Mouse (Mus musculus): ENCODE data around the gene Gm49325. TPM values are rescaled to one million over a fixed set of nuclear protein-coding genes. Genes with fewer than 3 reads are reported as not detected.

Gene Gm49325
- 4.6 TPM in 1 of 2 replicates, not detected in the other for polyA plus RNA-seq (2015; fragmentation: Nextera tagmentation; extraction: Ambion mirVana)

GRCm38 (mm10) chr10:77605908-77606826 lies at the start of gene Gm49325, which contains the start of gene Sumo3:
TSS of gene Gm49325 (plus strand) at chr10:77606197.
TSS of gene Sumo3 (plus strand) at chr10:77606097.
- Histone ChIP-seq H3K9ac (ENCODE audit: low read length) (peak within 1 kb of the TSS; percentile 89), H3K36me3 (ENCODE audit: control insufficient read depth, insufficient read depth) (peaks cover 18% of the 10 kb centered on the region), H3K4me3 (ENCODE audit: low read length) (peak within 1 kb of the TSS; percentile 88), H3K9me3 (replicated peaks; ENCODE audit: control insufficient read depth, low read length) (peaks cover 3% of the 10 kb centered on the region; the same call in 1 of the 2 replicates), H3K4me2 (ENCODE audit: low read depth, low read length) (peak within 1 kb of the TSS; percentile 88), H3K4me1 (ENCODE audit: control insufficient read depth, insufficient read depth, low read length) (peaks cover 16% of the 10 kb centered on the region), H3K27me3 (ENCODE audit: control insufficient read depth, insufficient read depth, low read length) (no peaks in the 10 kb centered on the region), H3K27ac (ENCODE audit: low read length) (peak within 1 kb of the TSS; percentile 98)
- 1% methylated on average over 107 of the region's 119 CpGs for WGBS
- peak; percentile 90 for ATAC-seq (replicated peaks; ENCODE audit: extremely low read depth, insufficient read depth, low FRiP score)

DNA sequence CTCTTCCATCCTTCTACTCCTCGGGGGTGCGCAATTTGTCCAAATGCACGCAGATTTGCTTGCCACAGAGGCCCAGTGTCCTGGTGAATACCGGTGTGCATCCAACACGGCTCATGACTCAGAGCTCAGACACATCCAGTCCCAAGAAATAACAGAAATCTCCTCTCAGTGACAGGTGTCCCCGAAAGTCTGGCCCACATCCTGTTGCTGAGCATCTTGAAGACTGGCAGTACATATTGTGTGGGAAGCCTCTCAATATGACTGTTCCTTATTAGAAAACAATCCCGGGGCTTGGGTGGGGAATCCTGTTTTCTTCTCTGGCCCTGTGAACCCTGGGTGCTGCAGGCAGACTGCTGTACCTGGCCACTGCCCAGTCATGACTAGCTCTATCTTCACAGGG lies 49.4 kb upstream of the Gm49325 start:
- no peaks in the 10 kb centered on the region for H3K9me3 ChIP-seq (replicated peaks; ENCODE audit: control insufficient read depth, low read length)
- WGBS: 83% methylated on average over 7 of the region's 7 CpGs
- no peak overlapping the region for H3K4me3 ChIP-seq (ENCODE audit: low read length)
- no peak overlapping the region for H3K4me2 ChIP-seq (ENCODE audit: low read depth, low read length)
- H3K27me3 ChIP-seq (ENCODE audit: control insufficient read depth, insufficient read depth, low read length): no peaks in the 10 kb centered on the region
- no peak for ATAC-seq (replicated peaks; ENCODE audit: extremely low read depth, insufficient read depth, low FRiP score)
- no peaks in the 10 kb centered on the region for H3K4me1 ChIP-seq (ENCODE audit: control insufficient read depth, insufficient read depth, low read length)
- no peak overlapping the region for H3K9ac ChIP-seq (ENCODE audit: low read length)
- H3K27ac ChIP-seq (ENCODE audit: low read length): no peak overlapping the region
- no peaks in the 10 kb centered on the region for H3K36me3 ChIP-seq (ENCODE audit: control insufficient read depth, insufficient read depth)

DNA sequence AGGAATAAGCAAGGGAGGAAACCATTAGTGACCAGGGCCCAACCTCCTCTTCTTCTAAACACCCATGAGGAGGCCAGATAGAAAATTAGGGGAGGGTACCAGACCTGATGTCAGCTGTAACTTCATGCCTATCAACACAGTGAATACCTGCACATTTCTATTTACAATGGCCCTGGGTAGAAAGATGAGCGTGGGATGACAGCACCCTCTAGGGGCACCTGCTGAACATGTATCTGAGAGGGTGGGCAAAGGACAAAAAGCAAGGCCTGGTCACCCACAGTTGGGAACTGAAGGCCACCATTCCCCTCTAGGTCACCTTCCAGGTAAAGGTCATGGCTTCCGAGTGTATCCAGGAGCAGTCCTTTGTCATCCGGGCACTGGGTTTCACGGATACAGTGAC lies 48.4 kb upstream of the Gm49325 start:
- Histone ChIP-seq H3K4me2 (ENCODE audit: low read depth, low read length) (no peak overlapping the region), H3K4me1 (ENCODE audit: control insufficient read depth, insufficient read depth, low read length) (no peaks in the 10 kb centered on the region), H3K9me3 (replicated peaks; ENCODE audit: control insufficient read depth, low read length) (no peaks in the 10 kb centered on the region), H3K9ac (ENCODE audit: low read length) (no peak overlapping the region), H3K27me3 (ENCODE audit: control insufficient read depth, insufficient read depth, low read length) (no peaks in the 10 kb centered on the region), H3K27ac (ENCODE audit: low read length) (no peak overlapping the region), H3K4me3 (ENCODE audit: low read length) (no peak overlapping the region), H3K36me3 (ENCODE audit: control insufficient read depth, insufficient read depth) (no peaks in the 10 kb centered on the region)
- ATAC-seq (replicated peaks; ENCODE audit: extremely low read depth, insufficient read depth, low FRiP score): no peak
- WGBS: 81% methylated on average over 4 of the region's 4 CpGs

- ATAC-seq (replicated peaks; ENCODE audit: extremely low read depth, insufficient read depth, low FRiP score): no peak
- Histone ChIP-seq H3K27me3 (ENCODE audit: control insufficient read depth, insufficient read depth, low read length) (no peaks in the 10 kb centered on the region), H3K9ac (ENCODE audit: low read length) (no peak overlapping the region), H3K9me3 (replicated peaks; ENCODE audit: control insufficient read depth, low read length) (no peaks in the 10 kb centered on the region), H3K36me3 (ENCODE audit: control insufficient read depth, insufficient read depth) (no peaks in the 10 kb centered on the region), H3K4me1 (ENCODE audit: control insufficient read depth, insufficient read depth, low read length) (no peaks in the 10 kb centered on the region), H3K4me2 (ENCODE audit: low read depth, low read length) (no peak overlapping the region), H3K4me3 (ENCODE audit: low read length) (no peak overlapping the region), H3K27ac (ENCODE audit: low read length) (no peak overlapping the region)
- WGBS: 84% methylated on average over 11 of the region's 11 CpGs
Observed at GRCm38 (mm10) chr10:77560090-77560489, 45.9 kb upstream of the Gm49325 start.

- Histone ChIP-seq H3K9me3 (replicated peaks; ENCODE audit: control insufficient read depth, low read length) (no peaks in the 10 kb centered on the region), H3K4me2 (ENCODE audit: low read depth, low read length) (no peak overlapping the region), H3K4me1 (ENCODE audit: control insufficient read depth, insufficient read depth, low read length) (no peaks in the 10 kb centered on the region), H3K27ac (ENCODE audit: low read length) (no peak overlapping the region), H3K27me3 (ENCODE audit: control insufficient read depth, insufficient read depth, low read length) (no peaks in the 10 kb centered on the region), H3K9ac (ENCODE audit: low read length) (no peak overlapping the region), H3K4me3 (ENCODE audit: low read length) (no peak overlapping the region), H3K36me3 (ENCODE audit: control insufficient read depth, insufficient read depth) (no peaks in the 10 kb centered on the region)
- ATAC-seq (replicated peaks; ENCODE audit: extremely low read depth, insufficient read depth, low FRiP score): no peak
- WGBS: 63% methylated on average over 9 of the region's 9 CpGs
Observed at GRCm38 (mm10) chr10:77560830-77561229, 45.2 kb upstream of the Gm49325 start.

DNA sequence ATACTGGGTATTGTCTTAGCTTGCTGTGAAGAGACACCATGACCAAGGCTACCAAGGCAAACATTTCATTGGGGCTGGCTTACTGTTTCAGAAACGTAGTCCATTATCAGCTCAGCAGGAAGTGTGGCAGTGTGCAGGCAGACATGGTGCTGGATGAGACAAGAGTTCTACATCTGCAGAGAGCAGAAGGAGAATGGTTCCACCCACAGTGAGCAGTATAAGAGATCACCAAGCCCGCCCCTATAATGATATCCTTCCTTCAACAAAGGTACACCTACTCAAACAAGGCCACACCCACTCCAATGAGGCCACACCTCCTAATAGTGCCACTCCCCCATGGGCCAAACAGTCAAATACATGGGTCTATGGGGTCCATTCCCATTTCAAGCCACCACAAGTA lies 44.5 kb upstream of the Gm49325 start:
- WGBS: 63% methylated on average over 2 of the region's 2 CpGs
- Histone ChIP-seq H3K4me2 (ENCODE audit: low read depth, low read length) (no peak overlapping the region), H3K36me3 (ENCODE audit: control insufficient read depth, insufficient read depth) (no peaks in the 10 kb centered on the region), H3K9ac (ENCODE audit: low read length) (no peak overlapping the region), H3K9me3 (replicated peaks; ENCODE audit: control insufficient read depth, low read length) (no peaks in the 10 kb centered on the region), H3K4me3 (ENCODE audit: low read length) (no peak overlapping the region), H3K27me3 (ENCODE audit: control insufficient read depth, insufficient read depth, low read length) (no peaks in the 10 kb centered on the region), H3K27ac (ENCODE audit: low read length) (no peak overlapping the region), H3K4me1 (ENCODE audit: control insufficient read depth, insufficient read depth, low read length) (no peaks in the 10 kb centered on the region)
- no peak for ATAC-seq (replicated peaks; ENCODE audit: extremely low read depth, insufficient read depth, low FRiP score)

DNA sequence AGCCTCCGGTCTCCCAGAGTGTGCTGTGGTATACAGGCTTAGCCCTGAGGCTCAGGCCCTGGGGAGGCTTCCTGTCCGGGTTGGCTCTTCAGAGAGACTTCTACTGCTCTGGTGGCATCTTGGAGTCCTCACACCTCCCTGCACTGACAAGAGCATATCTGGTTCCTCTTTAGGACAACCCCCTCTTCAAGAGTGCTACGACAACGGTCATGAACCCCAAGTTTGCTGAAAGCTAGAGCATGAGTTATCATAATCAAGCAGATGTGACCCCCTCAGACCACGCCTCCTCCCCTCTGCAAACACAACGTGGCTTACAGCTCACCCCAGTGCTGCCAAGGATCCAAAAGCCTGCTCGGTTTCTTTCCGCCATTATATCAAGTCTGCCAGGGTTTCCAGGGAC lies 41.0 kb upstream of the Gm49325 start:
- ATAC-seq (replicated peaks; ENCODE audit: extremely low read depth, insufficient read depth, low FRiP score): no peak
- H3K27me3 ChIP-seq (ENCODE audit: control insufficient read depth, insufficient read depth, low read length): no peaks in the 10 kb centered on the region
- H3K9me3 ChIP-seq (replicated peaks; ENCODE audit: control insufficient read depth, low read length): no peaks in the 10 kb centered on the region
- no peak overlapping the region for H3K4me2 ChIP-seq (ENCODE audit: low read depth, low read length)
- WGBS: 65% methylated on average over 8 of the region's 8 CpGs
- H3K4me3 ChIP-seq (ENCODE audit: low read length): no peak overlapping the region
- H3K4me1 ChIP-seq (ENCODE audit: control insufficient read depth, insufficient read depth, low read length): no peaks in the 10 kb centered on the region
- H3K9ac ChIP-seq (ENCODE audit: low read length): no peak overlapping the region
- no peak overlapping the region for H3K27ac ChIP-seq (ENCODE audit: low read length)
- no peaks in the 10 kb centered on the region for H3K36me3 ChIP-seq (ENCODE audit: control insufficient read depth, insufficient read depth)

DNA sequence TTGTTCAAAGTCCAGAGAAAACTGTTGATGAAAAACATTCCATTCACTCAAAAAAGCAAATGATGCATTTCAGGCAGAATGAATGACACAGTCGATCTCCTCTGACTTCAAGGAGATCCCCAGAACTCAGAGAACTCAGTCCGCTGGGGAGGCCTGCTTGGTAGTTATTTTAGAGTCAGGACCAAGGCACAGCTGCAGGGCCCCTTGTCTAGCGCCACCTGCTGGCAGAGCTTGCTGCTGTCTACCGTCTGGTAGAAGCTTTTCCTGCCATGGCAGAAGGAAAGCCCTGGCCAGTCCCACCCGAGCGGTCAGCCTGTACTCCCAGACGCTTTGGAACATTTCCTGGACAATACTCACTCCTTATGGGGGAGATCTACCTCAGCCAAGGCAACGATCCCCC lies 39.3 kb upstream of the Gm49325 start:
- H3K36me3 ChIP-seq (ENCODE audit: control insufficient read depth, insufficient read depth): no peaks in the 10 kb centered on the region
- H3K9ac ChIP-seq (ENCODE audit: low read length): no peak overlapping the region
- no peak overlapping the region for H3K4me2 ChIP-seq (ENCODE audit: low read depth, low read length)
- H3K9me3 ChIP-seq (replicated peaks; ENCODE audit: control insufficient read depth, low read length): no peaks in the 10 kb centered on the region
- ATAC-seq (replicated peaks; ENCODE audit: extremely low read depth, insufficient read depth, low FRiP score): 0 out of 2 replicates have a peak, but pooled peaks have one; percentile 37
- no peaks in the 10 kb centered on the region for H3K4me1 ChIP-seq (ENCODE audit: control insufficient read depth, insufficient read depth, low read length)
- no peak overlapping the region for H3K27ac ChIP-seq (ENCODE audit: low read length)
- no peak overlapping the region for H3K4me3 ChIP-seq (ENCODE audit: low read length)
- WGBS: 25% methylated on average over 8 of the region's 8 CpGs
- H3K27me3 ChIP-seq (ENCODE audit: control insufficient read depth, insufficient read depth, low read length): no peaks in the 10 kb centered on the region

- Histone ChIP-seq H3K27ac (ENCODE audit: low read length) (no peak overlapping the region), H3K36me3 (ENCODE audit: control insufficient read depth, insufficient read depth) (no peaks in the 10 kb centered on the region), H3K4me2 (ENCODE audit: low read depth, low read length) (no peak overlapping the region), H3K9ac (ENCODE audit: low read length) (no peak overlapping the region), H3K4me3 (ENCODE audit: low read length) (no peak overlapping the region), H3K4me1 (ENCODE audit: control insufficient read depth, insufficient read depth, low read length) (no peaks in the 10 kb centered on the region), H3K27me3 (ENCODE audit: control insufficient read depth, insufficient read depth, low read length) (no peaks in the 10 kb centered on the region), H3K9me3 (replicated peaks; ENCODE audit: control insufficient read depth, low read length) (no peaks in the 10 kb centered on the region)
- no peak for ATAC-seq (replicated peaks; ENCODE audit: extremely low read depth, insufficient read depth, low FRiP score)
- 47% methylated on average over 7 of the region's 7 CpGs for WGBS
Observed at GRCm38 (mm10) chr10:77569481-77569880, 36.5 kb upstream of the Gm49325 start.
